Mouse (Mus musculus) layer of hippocampus, adult 8-10 months (tissue): ENCODE measurements around the gene Aatf. TPM values are rescaled to one million over a fixed set of nuclear protein-coding genes. Genes with fewer than 3 reads are reported as not detected.

Experiments used
- DNase-seq, 2 experiments: peaks; one replicate each; pipeline ENCODE4 v3.0.0; 2022; ENCODE audit warnings: low spot score in 2 of 2
- total RNA-seq, 4 experiments: library from RNA; stranded (reverse); gene quantifications; 2 replicates each; pipeline ENCODE4 v1.2.4; 2022

The Aatf gene
- total RNA-seq, 4 experiments from 2014 or later, result 20.1 to 24.8 (median 21.7) TPM

DNA sequence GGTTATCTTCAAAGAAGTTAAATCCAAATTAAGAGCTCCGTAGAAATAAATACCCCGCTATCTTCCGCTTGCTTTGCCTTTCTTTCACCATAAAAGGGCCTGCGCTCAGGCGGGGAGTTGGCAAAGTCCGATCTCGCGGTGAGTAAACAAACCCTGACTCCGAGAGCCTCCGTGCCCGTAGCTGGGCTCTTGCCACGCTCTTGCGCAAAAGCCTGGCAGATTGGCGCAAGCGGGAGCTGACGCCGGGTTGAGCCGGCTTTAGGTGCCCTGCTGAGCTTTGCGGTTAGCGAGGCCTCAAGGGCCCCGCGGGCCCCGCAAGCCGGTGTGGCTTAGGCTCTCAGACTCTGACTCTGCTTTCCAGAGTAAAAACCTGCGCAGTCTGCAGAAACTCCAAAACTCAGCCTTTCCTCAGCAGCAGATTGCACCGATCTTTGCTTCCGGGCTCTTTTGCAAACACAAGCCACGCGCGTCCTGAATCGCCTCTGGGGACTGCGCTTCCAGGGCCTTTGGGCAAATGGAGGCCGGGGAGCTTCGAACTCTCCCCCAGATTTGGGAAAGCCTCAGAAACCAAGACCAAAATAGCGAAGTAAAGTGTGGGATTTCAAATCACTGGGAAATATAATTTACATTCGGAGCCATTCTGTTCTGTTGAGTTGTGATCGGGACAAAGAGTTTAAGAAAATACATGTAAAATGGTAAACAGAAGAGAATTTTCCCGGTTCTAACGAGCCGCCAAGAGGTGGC lies 9.4 kb upstream of the Aatf start:
- DNase-seq, result no peak

GRCm38 (mm10) chr11:84521751-84522299 lies 8.5 kb upstream of the Aatf start:
- DNase-seq, result no peak

DNA sequence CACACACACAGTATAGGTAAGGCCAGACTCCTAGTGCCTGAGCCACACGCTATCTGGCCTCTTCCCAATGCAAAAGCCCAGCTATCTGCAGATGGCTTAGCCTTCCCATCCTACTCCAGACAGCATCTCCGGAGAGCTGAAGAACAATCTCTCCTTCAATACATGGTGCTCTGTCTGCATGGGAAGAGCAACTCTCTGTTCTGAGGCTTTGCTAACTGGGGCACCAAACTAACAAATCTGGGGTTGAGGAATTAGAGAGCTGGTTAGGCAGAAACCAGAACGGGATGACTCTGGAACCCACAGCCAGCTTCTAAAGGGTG lies 7.7 kb upstream of the Aatf start:
- no peak for DNase-seq

DNA sequence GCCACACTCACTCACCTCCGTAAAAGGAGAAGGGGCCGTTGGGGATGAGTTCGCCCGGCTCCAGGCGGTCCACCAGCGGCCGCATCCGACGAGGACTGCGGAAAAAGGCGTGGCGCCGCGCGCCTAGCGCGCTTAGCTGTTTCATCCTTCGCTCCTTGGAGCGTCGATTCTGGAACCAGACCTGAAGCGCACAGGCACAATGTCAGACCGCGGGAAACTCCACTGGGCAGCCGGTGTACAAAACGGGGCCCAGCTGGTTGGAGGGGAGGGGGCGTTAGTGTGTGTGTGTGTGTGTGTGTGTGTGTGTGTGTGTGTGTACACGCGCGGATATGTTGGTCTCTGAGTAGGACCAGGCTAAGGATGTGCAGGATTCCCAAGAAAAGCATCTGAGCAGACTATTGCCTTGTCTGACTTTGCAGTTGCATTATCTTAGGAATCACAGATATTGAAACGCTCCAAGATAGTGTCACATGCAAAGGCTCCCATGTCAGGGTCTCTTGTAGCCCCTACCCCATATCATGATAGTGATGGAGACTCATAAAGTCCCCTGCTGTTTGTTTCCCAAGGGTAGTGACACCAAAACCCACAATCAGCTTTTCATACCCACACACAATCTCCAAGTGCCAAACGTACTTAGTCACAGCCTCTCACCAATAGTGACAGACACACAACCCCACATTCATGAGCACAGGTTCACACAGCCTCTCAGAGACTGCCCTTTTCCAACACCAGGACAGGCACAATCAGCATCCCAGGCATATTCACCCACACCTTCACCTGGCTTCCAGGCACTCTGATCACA lies 7.1 kb upstream of the Aatf start:
- no peak for DNase-seq

DNA sequence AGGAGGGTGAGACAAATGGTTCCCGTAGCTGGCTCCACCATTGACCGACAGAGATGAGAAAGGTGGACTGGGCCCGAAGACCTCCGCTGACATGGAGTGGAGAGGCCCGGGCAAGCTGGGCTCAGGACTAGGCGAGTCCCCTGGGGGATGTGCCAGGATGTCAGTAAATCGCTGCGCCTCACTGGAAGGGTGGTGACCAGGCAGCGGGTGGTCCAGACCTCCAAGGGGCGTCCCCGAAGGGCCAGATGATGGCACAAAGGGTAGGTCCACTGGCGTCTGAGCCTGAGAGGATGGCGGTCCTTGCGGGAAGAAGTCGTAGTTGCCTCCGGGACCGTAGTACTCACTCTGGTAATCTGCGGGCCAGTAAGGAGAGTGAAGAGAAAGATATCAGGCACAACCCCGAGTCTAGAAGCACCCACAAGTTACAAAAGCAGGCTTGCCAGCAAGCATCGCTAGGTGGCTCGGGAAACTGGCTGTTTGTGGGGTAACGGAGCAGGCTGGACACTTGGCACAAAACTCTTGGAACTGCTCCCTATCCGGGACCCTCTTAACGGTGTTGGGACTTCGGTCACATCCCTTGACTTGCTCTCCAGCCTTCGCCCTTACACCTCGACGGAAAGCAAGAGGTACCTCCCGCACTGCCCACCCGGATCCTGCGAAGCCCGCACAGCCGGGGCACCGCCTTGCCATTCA lies 6.4 kb upstream of the Aatf start:
- DNase-seq, result no peak

- no peak for DNase-seq
Measured at GRCm38 (mm10) chr11:84519036-84519435, 5.7 kb upstream of the Aatf start.

- DNase-seq, result no peak
Measured at GRCm38 (mm10) chr11:84518261-84518660, 4.9 kb upstream of the Aatf start.

DNA sequence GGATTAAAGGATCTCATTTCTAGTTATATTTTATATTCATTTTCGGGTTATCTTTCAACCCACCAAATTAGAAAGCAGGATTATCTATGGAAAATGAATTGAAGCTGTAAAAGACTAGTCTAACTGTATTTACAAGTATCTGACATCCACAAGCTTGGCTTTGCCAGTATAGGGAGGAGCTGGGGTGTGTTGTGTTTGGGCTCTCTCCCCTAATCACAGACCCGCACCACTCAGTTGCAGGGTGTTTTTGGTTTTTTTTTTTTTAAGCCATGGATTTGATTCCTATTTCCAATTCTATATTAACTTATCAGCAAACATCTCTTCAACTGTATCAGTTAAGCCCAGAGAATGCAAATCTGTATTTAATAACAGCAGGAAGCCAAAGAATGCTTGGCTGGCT lies 4.1 kb upstream of the Aatf start:
- DNase-seq, result no peak

DNA sequence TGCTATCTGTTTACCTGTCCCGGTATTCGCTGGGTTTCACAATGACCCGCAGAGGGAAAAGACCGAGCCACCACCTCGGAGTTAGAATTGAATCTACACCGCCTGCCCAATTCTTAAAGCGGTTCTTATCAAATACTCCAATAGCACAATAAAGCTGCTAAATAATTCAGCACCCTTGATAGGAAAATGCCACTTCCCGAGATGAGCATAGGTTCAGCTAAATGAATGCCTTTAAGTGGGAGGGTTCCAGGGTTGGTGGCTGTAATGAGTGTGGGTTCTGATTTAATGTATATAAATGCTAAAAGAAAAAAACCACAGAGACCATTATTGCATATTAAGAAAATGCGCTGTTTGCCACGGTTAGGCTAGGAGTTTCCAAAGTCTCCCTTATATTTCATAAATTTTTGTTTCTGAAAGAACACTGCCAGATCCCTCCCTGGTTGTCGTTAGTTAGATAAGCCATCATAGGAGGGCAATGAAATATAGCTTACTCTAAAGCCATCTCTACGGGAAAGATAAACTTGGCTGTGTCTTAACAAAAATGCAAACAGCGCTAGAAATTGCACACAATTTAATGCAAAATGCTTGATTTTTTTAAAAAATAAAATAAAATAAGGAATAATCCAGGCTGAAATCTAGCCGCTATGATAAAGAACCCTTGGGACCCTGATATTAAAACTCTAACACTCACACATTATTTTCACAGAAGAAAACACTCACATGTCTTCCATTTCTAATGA lies 3.3 kb upstream of the Aatf start:
- DNase-seq, result no peak

GRCm38 (mm10) chr11:84512031-84512430 lies 1.3 kb downstream of the Aatf start:
- no peak for DNase-seq

GRCm38 (mm10) chr11:84504296-84504695 lies 9.0 kb downstream of the Aatf start:
- DNase-seq, result no peak

DNA sequence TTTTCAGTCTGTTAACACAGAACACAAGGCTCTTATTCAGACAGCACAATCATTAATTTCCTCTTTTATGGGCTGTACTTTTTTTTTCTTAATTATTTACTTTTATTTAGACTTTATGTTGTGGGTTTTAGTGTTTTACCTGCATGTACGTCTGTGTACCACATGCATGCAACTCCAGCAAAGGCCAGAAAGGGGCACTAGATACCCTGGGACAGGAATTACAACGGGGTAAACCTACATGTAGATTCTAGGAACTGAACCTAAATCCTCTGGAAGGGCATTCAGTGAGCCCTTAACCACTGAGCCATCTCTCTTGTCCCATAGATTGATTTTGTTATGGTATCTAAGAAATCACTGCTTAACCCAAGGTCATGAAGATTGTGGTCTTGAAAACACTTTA lies 15.4 kb downstream of the Aatf start:
- DNase-seq, result no peak

GRCm38 (mm10) chr11:84496901-84497300 lies 16.4 kb downstream of the Aatf start:
- DNase-seq, result no peak

GRCm38 (mm10) chr11:84495774-84496173 lies 17.5 kb downstream of the Aatf start:
- DNase-seq, result no peak

DNA sequence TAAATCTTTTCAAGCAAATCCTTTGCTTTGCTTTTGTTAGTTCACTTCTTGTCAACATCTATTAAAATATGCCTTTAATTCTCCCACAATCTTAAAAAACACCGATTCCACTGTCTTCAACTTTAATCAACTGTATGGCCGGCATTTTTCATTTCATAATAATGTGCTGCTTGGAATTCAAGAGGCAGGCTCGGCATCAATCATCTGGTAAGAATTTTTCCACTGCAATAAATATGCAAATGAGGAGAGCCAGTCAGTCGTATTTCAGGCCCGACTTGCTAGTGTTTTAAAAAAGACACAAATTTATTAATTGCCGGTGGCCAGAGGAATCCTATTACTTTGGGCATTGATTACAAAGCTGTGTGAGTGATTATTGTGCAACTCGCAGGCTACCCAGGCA lies 31.7 kb downstream of the Aatf start:
- no peak for DNase-seq

- DNase-seq, result no peak
Measured at GRCm38 (mm10) chr11:84480451-84480850, 32.9 kb downstream of the Aatf start.

- DNase-seq, result no peak
Measured at GRCm38 (mm10) chr11:84476641-84477040, 36.7 kb downstream of the Aatf start.

DNA sequence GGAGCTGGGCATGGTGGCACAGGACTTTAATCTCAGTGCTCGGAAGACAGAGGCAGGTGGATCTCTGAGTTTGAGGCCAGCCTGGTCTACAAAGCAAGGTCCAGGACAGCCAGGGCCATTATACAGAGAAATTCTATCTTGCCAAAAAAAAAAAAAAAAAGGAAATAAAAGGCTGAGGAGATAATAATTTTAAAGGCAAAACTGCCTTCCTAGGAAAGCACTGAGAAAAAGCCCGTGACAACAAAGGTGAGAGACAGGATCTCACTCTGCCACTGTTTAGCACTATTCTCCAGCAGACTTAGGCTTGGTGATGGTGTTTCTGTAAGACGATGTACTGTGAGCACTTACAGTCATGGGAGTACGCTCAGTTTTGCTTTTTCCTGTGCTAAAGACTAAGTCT lies 37.3 kb downstream of the Aatf start:
- no peak for DNase-seq

DNA sequence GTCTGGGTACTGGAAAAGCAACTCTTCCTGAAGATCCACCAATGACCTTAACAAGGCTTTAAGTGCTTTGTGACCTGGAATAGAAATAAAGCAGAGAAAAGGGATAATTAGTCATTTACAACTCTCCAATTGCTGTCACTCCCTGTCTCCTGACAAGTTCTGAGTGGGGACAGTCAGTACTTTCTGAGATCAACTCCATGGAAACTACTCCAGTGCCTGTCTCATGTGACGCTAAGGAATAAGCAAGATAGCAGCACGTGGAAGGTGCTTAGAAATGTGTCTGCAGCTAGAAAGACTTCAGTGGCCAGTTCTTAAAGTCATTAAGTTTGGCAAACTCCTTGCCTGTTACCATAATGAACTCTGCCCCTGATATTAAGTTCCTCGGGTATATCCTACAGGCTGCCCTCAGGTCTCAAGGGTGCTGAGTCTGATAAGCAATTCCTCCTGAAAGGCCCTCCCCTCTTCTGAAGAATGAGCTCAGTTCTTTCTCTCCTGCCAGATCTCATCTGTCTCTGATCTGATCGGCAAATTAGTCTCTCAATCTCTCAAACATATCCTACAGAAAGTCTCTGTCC lies 40.1 kb downstream of the Aatf start:
- DNase-seq, result no peak

GRCm38 (mm10) chr11:84464571-84464970 lies 48.8 kb downstream of the Aatf start:
- DNase-seq, result peak in 1 of 2 experiments; percentile 7

DNA sequence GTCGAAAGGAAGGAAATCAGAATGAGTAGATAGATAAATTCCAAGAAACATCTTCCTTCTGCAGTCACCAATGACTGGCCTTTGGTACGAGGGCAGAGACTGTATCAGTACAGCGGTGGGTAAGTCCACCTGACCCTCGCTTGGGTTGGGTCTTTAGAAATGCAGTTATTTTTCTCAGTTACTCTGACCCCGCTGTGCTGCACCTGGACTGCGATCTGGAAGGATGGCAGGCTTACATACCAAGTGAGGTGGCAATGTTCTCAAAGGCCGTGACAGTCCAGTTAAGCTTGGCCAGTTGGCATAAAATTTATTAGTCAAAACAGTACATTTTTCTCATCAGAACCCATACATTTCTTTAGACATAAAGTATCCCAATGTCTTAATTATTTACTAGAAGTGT lies 59.4 kb downstream of the Aatf start:
- DNase-seq, result no peak
